Mouse (Mus musculus) megakaryocyte, embryonic 14.5 days (primary cell): ENCODE measurements around the gene Sorbs1.

Experiments
- FLI1 ChIP-seq: IDR thresholded peaks from 2 replicates; pipeline ENCODE4 v1.6.1; 2012; ENCODE audit warnings: low read length, inconsistent platforms, mixed read lengths
- GATA1 ChIP-seq: IDR thresholded peaks from 3 replicates; pipeline ENCODE4 v1.6.1; 2012; ENCODE audit warnings: mixed read lengths, low read length, inconsistent platforms, borderline replicate concordance

DNA sequence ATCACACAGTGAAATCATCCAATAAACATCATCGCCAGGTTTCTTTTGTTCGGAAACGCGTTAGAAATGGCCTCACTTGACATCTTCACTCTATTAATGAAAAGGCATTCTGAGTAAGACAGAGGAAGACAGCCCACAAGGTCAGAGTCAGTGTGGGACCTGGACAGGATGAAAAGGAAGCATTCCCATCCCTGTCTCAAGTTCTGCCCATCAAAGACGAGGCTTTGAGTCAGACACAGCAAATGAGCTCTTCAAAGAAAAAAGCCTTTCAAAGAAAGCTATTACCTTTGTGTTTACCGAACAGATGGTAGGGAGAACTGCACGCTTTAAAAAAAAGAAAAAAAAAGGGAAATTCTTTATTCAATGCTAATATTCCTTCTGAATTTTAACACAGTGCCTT lies 92.5 kb downstream of the Sorbs1 start:
- TF ChIP-seq GATA1 (no peak), FLI1 (no peak)
